Mouse (Mus musculus): Measurements from ENCODE around the gene Gm44503. TPM values are rescaled to one million over a fixed set of nuclear protein-coding genes. Genes with fewer than 3 reads are reported as not detected.

Gene Gm44503
- total RNA-seq (2014; rRNA removed) (0.28 TPM in 1 of 2 replicates, not detected in the other), polyA plus RNA-seq (2015; fragmentation: Nextera tagmentation; extraction: Ambion mirVana) (not detected in 2 replicates)

DNA sequence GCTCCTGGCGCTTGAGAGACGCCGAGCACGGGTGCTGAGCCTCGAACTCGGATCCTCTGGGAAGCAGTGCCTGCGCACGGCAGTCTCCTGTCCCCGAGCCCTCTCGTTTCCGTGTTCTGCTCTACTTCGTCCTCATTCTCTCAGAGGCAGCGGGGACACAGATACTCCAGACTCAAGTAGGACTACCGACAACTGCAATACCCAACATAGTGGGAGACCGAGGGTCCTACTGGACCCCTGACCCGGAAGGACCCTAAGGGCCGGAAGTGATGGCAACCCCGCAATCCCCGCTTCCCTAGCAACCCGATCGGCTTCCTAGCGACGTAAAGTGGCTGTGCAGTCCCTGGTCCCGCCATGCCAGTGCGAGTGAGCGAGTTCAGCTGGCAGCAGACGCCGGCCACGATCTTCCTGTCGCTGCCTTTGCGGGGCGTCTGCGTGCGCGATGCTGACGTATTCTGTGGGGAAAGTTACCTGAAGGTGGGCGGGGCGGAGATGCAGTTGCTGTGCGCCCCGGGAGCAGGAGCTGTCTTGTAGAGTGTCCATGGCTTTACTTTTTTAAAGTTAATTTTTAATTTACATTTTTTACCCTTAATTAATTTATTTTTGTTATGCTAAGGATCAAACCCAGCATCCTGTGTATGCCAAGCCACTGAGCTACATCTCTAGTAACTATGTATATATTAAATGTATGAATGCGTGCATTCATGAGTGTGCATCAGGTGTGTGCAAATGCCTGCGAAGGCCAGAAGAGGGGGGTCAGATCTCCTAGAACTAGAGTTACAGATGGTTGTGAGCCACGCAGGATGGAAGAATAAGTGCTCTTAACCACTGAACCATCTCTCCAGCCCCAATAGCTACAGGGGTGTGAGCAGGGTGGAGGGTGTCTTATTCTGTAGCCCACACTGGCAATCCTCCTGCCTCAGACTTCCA lies at the start of gene Gm44503, which contains the start of gene Dyx1c1:
TSS of gene Gm44503 (plus strand) at position 332 of the 930 bp plus-strand sequence.
TSS of gene Dyx1c1 (plus strand) at position 265 of the 930 bp plus-strand sequence.
- Histone ChIP-seq H3K36me3 (ENCODE audit: insufficient read depth, low read length) (no peaks in the 10 kb centered on the region), H3K4me1 (ENCODE audit: insufficient read depth, low read length) (no peaks in the 10 kb centered on the region), H3K27me3 (ENCODE audit: insufficient read depth, low read length) (no peaks in the 10 kb centered on the region), H3K9me3 (ENCODE audit: low read length) (no peaks in the 10 kb centered on the region), H3K27ac (ENCODE audit: low read depth, low read length) (peak within 1 kb of the TSS; percentile 58; the same call in 1 of the 2 replicates), H3K4me2 (ENCODE audit: low read depth, low read length, poor library complexity, severe bottlenecking) (peak within 1 kb of the TSS; percentile 73), H3K4me3 (ENCODE audit: low read depth, low read length) (peak within 1 kb of the TSS; percentile 58), H3K9ac (replicated peaks; ENCODE audit: low read length, poor library complexity, severe bottlenecking) (peak within 1 kb of the TSS; percentile 55)
- TF ChIP-seq CTCF (IDR thresholded peaks at IDR 0.05) = peak; percentile 52
- 2% methylated on average over 43 of the region's 43 CpGs for WGBS
- DNase-seq (ENCODE audit: low spot score) (peak; percentile 94), ATAC-seq (ENCODE audit: low FRiP score) (peak; percentile 93)

GRCm38 (mm10) chr9:72911381-72911780 lies 47.3 kb upstream of the Gm44503 start:
- DNase-seq (ENCODE audit: low spot score) (no peak), ATAC-seq (ENCODE audit: low FRiP score) (no peak)
- H3K27me3 ChIP-seq (ENCODE audit: insufficient read depth, low read length) = no peaks in the 10 kb centered on the region
- H3K9ac ChIP-seq (replicated peaks; ENCODE audit: low read length, poor library complexity, severe bottlenecking) = no peak overlapping the region
- no peak overlapping the region for H3K4me2 ChIP-seq (ENCODE audit: low read depth, low read length, poor library complexity, severe bottlenecking)
- no peaks in the 10 kb centered on the region for H3K36me3 ChIP-seq (ENCODE audit: insufficient read depth, low read length)
- H3K27ac ChIP-seq (ENCODE audit: low read depth, low read length) = no peak overlapping the region
- no peak for TF ChIP-seq CTCF (IDR thresholded peaks at IDR 0.05)
- H3K4me1 ChIP-seq (ENCODE audit: insufficient read depth, low read length) = no peaks in the 10 kb centered on the region
- no peak overlapping the region for H3K4me3 ChIP-seq (ENCODE audit: low read depth, low read length)
- 91% methylated on average over 2 of the region's 2 CpGs for WGBS
- H3K9me3 ChIP-seq (ENCODE audit: low read length) = no peaks in the 10 kb centered on the region

DNA sequence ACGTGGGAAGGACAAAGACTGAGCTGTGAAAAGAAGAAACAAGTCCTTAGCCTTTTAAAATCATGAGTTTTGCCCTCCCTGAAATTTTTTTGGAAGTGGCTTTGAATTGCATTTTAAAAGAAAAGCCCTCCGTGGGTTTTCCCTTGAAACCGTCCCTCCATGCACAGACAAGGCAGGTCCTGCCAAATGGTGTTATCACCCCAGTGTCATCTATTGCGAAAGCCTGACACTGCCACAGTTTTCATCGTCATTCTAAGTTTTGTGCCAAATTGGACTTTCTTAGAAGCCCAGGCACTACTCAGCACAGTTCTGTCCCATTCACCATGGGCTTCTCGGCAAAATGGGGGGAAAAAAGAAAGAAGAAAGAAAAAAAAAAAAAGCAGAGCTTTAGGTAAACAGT lies 45.1 kb upstream of the Gm44503 start:
- Histone ChIP-seq H3K4me3 (ENCODE audit: low read depth, low read length) (no peak overlapping the region), H3K27ac (ENCODE audit: low read depth, low read length) (no peak overlapping the region), H3K9ac (replicated peaks; ENCODE audit: low read length, poor library complexity, severe bottlenecking) (no peak overlapping the region), H3K4me1 (ENCODE audit: insufficient read depth, low read length) (no peaks in the 10 kb centered on the region), H3K4me2 (ENCODE audit: low read depth, low read length, poor library complexity, severe bottlenecking) (no peak overlapping the region), H3K9me3 (ENCODE audit: low read length) (no peaks in the 10 kb centered on the region), H3K27me3 (ENCODE audit: insufficient read depth, low read length) (no peaks in the 10 kb centered on the region), H3K36me3 (ENCODE audit: insufficient read depth, low read length) (no peaks in the 10 kb centered on the region)
- DNase-seq (ENCODE audit: low spot score) (no peak), ATAC-seq (ENCODE audit: low FRiP score) (no peak)
- WGBS = 70% methylated on average over 6 of the region's 6 CpGs
- no peak for TF ChIP-seq CTCF (IDR thresholded peaks at IDR 0.05)

- Histone ChIP-seq H3K9me3 (ENCODE audit: low read length) (no peaks in the 10 kb centered on the region), H3K36me3 (ENCODE audit: insufficient read depth, low read length) (no peaks in the 10 kb centered on the region), H3K4me3 (ENCODE audit: low read depth, low read length) (no peak overlapping the region), H3K27me3 (ENCODE audit: insufficient read depth, low read length) (no peaks in the 10 kb centered on the region), H3K4me2 (ENCODE audit: low read depth, low read length, poor library complexity, severe bottlenecking) (no peak overlapping the region), H3K27ac (ENCODE audit: low read depth, low read length) (no peak overlapping the region), H3K4me1 (ENCODE audit: insufficient read depth, low read length) (no peaks in the 10 kb centered on the region), H3K9ac (replicated peaks; ENCODE audit: low read length, poor library complexity, severe bottlenecking) (no peak overlapping the region)
- ATAC-seq (ENCODE audit: low FRiP score) (no peak), DNase-seq (ENCODE audit: low spot score) (no peak)
- peak; percentile 9; the same call in 1 of the 2 replicates for TF ChIP-seq CTCF (IDR thresholded peaks at IDR 0.05)
- WGBS = 68% methylated on average over 7 of the region's 7 CpGs
These were observed 42.9 kb upstream of the Gm44503 start for GRCm38 (mm10) chr9:72915728-72916127.

GRCm38 (mm10) chr9:72923068-72923467 lies 35.6 kb upstream of the Gm44503 start:
- ATAC-seq (ENCODE audit: low FRiP score) (no peak), DNase-seq (ENCODE audit: low spot score) (no peak)
- no peaks in the 10 kb centered on the region for H3K27me3 ChIP-seq (ENCODE audit: insufficient read depth, low read length)
- WGBS = 78% methylated on average over 3 of the region's 3 CpGs
- peaks cover 6% of the 10 kb centered on the region for H3K4me1 ChIP-seq (ENCODE audit: insufficient read depth, low read length)
- no peaks in the 10 kb centered on the region for H3K36me3 ChIP-seq (ENCODE audit: insufficient read depth, low read length)
- no peak for TF ChIP-seq CTCF (IDR thresholded peaks at IDR 0.05)
- no peaks in the 10 kb centered on the region for H3K9me3 ChIP-seq (ENCODE audit: low read length)
- H3K9ac ChIP-seq (replicated peaks; ENCODE audit: low read length, poor library complexity, severe bottlenecking) = no peak overlapping the region
- no peak overlapping the region for H3K4me3 ChIP-seq (ENCODE audit: low read depth, low read length)
- no peak overlapping the region for H3K4me2 ChIP-seq (ENCODE audit: low read depth, low read length, poor library complexity, severe bottlenecking)
- no peak overlapping the region for H3K27ac ChIP-seq (ENCODE audit: low read depth, low read length)
